ENCODE assay signal across 9 mouse cellular contexts in the genomic region with DNA sequence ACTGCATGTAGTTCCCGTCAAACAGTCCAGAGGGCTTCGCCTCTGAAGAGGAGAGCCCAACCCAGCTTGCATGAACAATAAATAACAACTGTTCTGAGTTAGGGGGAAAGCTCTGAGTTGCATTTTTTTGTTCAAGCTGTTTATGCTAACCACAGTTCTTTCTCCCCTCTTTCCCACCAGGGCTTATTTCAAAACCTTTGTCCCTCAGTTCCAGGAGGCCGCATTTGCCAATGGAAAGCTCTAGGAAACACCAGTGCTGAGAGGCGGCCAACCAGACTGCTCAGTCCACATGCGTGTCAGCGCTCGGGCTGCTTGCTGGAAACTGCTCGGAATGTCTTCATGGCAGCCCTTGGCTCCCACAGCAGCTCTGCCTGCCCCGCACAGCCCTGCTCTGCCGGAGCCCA. TPM values are rescaled to one million over a fixed set of nuclear protein-coding genes. Genes with fewer than 3 reads are reported as not detected.
DNase-seq lines count a peak whose midpoint lies in the region; ATAC-seq lines count a peak whose summit lies in the region.
"Had no signal": no experiment of that assay in that cellular context is flagged by ENCODE, and none has a peak within 500 bp of the region (broad histone marks: within the 10 kb centered on the region; RNA-seq: fewer than 3 reads in every experiment).

No protein-coding gene starts in this region.

- no peaks in the 10 kb centered on the region for H3K4me1 ChIP-seq in kidney, embryonic 16.5 days (ENCODE audit: insufficient read depth, low read length)
- H3K4me1 ChIP-seq: liver, embryonic 15.5 days had no signal

- DNase-seq in left cerebral cortex, postnatal 4 days, result peak; percentile 21
- DNase-seq in left cerebral cortex, adult 8-10 months (ENCODE audit: low spot score in 2 of 2), result no peak
- peak; percentile 62 for DNase-seq in gastrocnemius, adult 18-20 months (ENCODE audit: low spot score)
- peak; percentile 38 for DNase-seq in lung, postnatal 36 days
- no peak for DNase-seq in right cerebral cortex, postnatal 4 days
- DNase-seq: heart, postnatal 14 days had no signal

- no peak; the same call in 1 of the 2 replicates for ATAC-seq in kidney, embryonic 16.5 days (ENCODE audit: low FRiP score, low TSS enrichment)
- no peak for ATAC-seq in frontal cortex, adult (ENCODE audit: low TSS enrichment)

- peak overlapping the region; percentile 7; the same call in 1 of the 2 replicates for H3K27ac ChIP-seq in kidney, embryonic 16.5 days (ENCODE audit: low read length)
- H3K27ac ChIP-seq: liver, embryonic 15.5 days had no signal

- no peak overlapping the region for H3K9ac ChIP-seq in kidney, embryonic 16.5 days (replicated peaks; ENCODE audit: low read length)
- H3K9ac ChIP-seq: liver, embryonic 15.5 days had no signal

- 0 out of 2 replicates have a peak, but pooled peaks cover 5% of the 10 kb centered on the region for H3K36me3 ChIP-seq in kidney, embryonic 16.5 days (ENCODE audit: insufficient read depth, low read length)
- H3K36me3 ChIP-seq: liver, embryonic 15.5 days had no signal

- no peaks in the 10 kb centered on the region for H3K27me3 ChIP-seq in kidney, embryonic 16.5 days (ENCODE audit: insufficient read depth, low read length)
- H3K27me3 ChIP-seq: liver, embryonic 15.5 days had no signal

- WGBS in kidney, embryonic 16.5 days, result 64% methylated on average over 10 of the region's 10 CpGs

- no peaks in the 10 kb centered on the region for H3K9me3 ChIP-seq in kidney, embryonic 16.5 days (ENCODE audit: low read length)
- H3K9me3 ChIP-seq: liver, embryonic 15.5 days had no signal

- no peak overlapping the region for H3K4me3 ChIP-seq in kidney, embryonic 16.5 days (ENCODE audit: low read length)
- H3K4me3 ChIP-seq: liver, embryonic 15.5 days had no signal

- no peak overlapping the region for H3K4me2 ChIP-seq in kidney, embryonic 16.5 days (replicated peaks; ENCODE audit: low read depth, low read length)
- H3K4me2 ChIP-seq: liver, embryonic 15.5 days had no signal

- intact Hi-C loops in left cerebral cortex, postnatal 4 days (cut with DNase I), result no loop called here

RNA-seq across cellular contexts. Expression of gene Fosl2, which starts 51.2 kb away (rescaled TPM):
- total RNA-seq in left cerebral cortex, postnatal 4 days (2021), result 10 to 100 TPM; 46.3 to 52.0 TPM
- 10 to 100 TPM; 25.9 to 30.3 (median 28.4) TPM for total RNA-seq in left cerebral cortex, adult 8-10 months (2022)
- 10 to 100 TPM; 15.9 to 16.3 TPM for total RNA-seq in gastrocnemius, adult 18-20 months (2021)
- 5.5 and 6.5 TPM in 2 replicates for polyA plus RNA-seq in kidney, embryonic 16.5 days (2015; fragmentation: Nextera tagmentation; extraction: Ambion mirVana)

Comparison
In these comparisons a context has a peak if more than half of its experiments do, and no peak if none do; other contexts are left out.
1. DNase-seq: peak in left cerebral cortex, postnatal 4 days (single experiment), gastrocnemius, adult 18-20 months (single experiment) and lung, postnatal 36 days (single experiment); none in left cerebral cortex, adult 8-10 months (0 of 2) and right cerebral cortex, postnatal 4 days (single experiment).